Mouse (Mus musculus): ENCODE data around the gene Cxcl10.
"Not testable (repeated sequence)": the region's sequence is repeated elsewhere in the genome, so short reads cannot be mapped to it uniquely, and the experiment has no call there.

Cxcl10 gene

GRCm38 (mm10) chr5:92368392-92368791 lies 19.7 kb upstream of the Cxcl10 start:
- peak; percentile 85 for DNase-seq

- no peak for DNase-seq
These were observed 17.9 kb upstream of the Cxcl10 start for GRCm38 (mm10) chr5:92366565-92366964.

DNA sequence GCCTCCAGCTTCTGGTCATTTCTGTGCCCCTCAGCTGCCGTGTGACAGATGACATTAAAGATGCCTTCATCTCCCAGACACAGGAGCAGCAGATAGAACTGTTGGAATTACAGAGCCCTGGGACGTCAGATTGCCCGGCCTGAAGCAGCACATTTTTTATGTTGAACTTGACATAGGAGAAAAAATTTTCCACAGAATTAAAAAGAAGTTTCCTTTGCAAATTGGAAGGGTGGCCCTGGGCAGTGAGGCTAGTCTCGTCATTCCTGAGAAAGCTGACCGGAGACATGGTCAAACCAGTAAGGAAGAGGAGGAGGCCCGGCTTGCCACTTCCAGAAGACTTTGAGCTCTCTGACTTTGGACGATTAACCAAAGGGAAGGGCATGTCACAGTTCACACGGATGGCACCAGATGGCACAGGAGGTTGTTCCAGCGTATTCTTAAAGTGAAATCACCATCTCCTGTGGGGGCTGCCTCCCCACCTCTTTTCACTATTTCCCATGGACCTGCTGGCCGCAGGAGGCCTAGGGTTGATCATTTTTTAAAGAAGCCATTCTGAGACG lies 16.5 kb upstream of the Cxcl10 start:
- no peak for DNase-seq

GRCm38 (mm10) chr5:92364011-92364410 lies 15.3 kb upstream of the Cxcl10 start:
- no peak for DNase-seq

- no peak for DNase-seq
These were observed 14.5 kb upstream of the Cxcl10 start for GRCm38 (mm10) chr5:92363179-92363578.

DNA sequence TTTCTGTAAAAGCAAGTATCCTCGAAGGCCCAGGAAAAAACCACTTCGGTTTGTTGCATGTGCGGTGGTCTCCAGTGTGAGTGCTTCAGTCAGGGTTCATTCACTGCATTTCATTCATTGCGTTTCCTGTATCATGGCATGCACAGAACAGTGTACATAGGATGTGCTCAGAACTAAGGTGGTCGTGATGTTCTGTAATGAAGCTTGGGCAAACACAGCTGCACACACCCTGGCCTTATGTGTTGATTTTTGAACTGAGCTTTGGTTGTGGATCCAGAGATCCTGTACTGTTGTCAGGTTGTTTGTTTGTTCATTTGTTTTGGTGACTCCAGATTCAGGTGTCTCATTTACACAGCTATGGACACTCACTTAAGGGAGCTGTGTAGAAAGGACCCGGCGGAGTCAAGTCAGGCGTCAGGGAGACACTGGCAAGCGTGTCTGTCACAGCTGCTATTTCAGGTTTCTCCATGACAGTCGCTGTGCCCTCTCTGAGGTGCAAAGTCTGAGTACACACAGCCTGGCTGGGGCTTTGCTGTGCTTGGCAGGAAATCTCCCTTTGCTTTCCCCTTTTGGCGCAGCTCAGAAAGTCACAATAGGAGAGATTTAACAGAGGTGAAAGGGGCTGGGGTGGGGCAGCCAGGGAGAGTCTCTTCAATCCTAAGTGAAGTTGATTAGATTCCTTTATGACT lies 10.2 kb upstream of the Cxcl10 start:
- no peak for DNase-seq

GRCm38 (mm10) chr5:92358033-92358432 lies 9.3 kb upstream of the Cxcl10 start:
- no peak for DNase-seq

DNA sequence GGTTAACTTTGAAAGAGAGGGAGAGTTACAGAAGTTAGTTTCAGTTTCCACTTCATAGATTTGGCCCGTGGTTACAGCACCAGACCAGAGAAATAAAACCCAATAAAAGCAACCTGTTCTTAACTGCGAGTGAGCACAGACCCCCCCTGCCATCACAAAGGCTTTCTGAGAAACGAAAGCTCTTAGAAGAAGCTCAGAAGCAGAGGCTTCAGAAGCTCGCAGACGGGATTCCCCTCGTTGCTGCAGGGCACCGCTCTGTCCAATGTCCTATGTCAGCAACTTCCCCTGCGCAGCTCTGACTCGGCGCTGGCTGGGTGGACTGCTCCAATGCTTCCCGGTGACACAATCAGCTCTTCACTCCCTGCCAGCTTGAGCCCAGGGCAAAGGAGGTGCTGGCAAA lies 4.8 kb upstream of the Cxcl10 start:
- DNase-seq, result no peak

DNA sequence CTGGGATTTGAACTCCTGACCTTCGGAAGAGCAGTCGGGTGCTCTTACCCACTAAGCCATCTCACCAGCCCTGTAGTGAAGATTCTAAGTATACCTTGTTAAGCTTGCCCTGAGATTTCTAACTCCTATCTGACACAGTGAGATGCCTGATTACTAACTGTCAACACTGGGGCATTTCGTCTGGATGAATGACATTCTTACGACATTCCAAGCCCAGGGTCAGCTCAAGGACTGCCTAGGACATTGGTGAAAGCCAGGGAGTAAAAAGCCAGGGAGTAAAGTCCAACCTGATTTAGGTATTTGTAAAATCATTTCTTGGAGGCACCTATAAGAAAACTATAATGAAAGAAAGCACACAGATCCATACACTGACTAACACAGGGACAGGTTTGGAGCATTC lies 4.0 kb upstream of the Cxcl10 start:
- not testable (repeated sequence) for DNase-seq

GRCm38 (mm10) chr5:92349731-92350130 lies 1.0 kb upstream of the Cxcl10 start:
- DNase-seq, result no peak

DNA sequence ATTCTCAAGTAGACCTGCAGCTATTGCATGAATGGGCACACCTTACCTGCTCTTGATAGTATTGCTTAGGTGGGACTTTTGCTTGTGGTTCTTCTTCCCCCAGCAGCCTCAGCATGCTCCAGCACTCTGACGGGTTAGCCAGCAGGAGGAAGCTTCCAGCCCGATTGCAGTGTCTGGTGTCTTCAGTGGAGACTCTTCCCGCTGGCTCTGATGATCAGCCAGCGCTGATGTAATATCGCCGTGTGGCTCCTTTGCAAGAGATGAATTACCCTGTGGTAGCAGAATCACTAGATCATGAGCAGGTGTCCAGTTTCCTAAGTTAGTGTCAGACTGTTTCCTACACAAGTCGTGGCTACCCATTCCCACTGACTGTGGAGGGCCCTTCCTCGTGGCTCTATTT lies 3.7 kb downstream of the Cxcl10 start:
- DNase-seq, result no peak

DNA sequence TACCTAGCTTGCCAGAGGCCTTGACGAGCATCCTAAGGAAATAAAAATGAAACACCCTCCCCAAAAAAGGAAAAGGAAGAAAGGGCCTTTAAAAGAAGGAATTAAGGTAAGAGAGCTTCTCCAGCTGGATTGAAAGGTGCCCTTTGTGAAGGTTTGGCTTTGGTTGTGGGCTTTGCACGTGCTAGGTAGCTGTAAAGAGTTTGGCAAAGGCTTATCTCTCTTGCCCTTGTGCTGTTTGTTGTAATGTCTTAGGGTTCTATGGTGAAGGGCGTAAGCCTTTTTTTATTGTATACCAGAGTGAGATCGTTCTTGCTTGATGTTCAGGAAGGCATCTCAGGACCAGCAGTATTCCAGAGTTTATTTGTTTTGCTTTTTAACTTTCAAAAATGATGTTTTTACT lies 8.1 kb downstream of the Cxcl10 start:
- no peak for DNase-seq

DNA sequence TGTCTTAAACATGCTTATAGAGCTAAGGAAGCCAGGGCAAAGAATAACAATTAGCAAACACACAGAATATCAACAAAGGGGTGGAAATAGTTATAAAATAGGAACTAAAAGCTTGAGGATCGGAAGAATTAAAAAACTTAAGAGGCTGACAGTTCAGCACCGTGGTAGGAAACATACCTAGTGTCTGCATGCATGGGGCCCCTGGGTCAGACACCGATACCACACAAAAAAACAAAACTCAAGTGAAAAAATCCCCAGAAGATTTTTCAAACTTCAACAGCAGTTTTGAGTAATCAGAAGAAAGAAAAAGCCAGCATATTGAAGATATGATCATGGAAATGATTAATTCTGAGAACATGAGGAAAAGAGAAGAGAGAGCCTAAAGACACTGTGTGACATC lies 11.9 kb downstream of the Cxcl10 start:
- DNase-seq, result no peak

DNA sequence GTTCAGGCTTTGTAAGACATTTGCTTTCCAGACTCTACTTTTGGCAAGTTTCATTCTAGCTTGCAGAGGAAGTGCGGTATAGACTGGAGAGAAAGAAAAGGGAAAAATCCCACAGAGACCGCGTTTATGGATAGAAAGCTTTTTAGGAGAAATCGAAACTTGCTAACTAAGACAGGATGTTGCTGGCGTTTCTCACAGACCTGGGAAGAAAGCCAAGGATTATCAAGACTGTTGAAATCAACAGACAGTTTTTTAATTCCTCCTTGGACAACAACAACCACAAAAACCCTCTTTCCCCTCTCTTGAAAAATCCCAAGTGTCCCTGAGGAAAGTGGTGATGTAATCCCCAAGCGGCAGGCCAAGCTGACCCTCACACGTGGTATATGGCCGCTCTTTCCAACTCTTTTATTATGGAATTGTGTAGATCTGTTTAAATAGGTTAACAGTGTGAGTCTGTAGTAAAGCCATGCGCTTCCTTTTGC lies 16.3 kb downstream of the Cxcl10 start:
- DNase-seq, result no peak

DNA sequence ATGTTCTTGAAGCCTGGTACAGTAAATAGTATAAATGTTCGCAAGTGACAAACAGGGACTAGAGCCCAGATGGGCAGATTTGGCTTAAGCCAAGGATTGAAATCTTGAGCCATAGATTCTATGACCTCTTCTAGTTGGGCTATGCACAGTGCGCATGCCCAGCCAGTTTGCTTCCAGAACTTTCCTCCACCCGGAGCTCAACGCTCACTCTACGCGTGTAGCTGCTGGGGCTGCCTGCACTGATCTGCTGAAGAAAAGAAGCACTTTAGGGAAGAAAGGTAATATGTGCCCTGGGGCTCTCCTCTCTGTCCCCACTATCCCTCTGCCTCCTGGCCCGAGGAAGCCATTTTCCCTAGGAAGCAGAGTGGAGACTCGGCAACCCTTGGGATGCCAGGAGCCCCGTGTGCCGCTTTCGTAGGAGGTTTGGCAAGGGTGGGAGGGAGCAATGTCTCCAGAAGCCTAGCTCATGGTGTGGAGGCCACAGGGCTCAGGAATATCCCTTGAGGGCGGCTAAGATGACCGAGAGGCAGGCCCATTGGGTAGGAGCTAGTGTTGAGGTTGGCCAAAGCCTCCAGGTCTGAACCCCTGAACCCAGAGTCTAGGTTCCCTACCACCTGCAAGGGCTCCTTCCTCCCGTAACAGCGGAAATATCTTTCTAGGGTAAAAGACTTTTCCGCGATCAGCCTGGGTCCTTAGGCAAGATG lies 16.9 kb downstream of the Cxcl10 start, which contains the start of gene Art3:
Gene Art3, plus strand, starts transcription at position 193 of the 704 bp plus-strand sequence.
- no peak for DNase-seq

DNA sequence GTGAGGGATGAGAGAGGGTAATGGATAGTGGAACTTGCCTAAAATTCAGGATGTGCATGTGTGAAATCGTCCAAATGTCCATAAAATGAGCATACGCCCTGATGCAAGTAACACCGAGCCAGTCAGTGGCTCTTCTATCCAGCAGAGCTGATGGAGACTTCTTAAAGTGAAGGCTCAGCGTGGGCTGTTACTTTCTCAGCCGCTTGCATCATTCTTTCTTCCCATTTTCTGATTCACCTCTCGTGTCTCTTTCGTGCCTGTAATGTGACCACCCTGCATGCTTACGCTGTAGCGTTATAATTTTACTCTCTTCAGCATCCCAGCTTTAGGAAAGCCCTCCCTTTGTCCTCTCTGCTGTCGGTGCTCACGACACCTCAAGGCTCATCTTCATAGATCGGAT lies 17.6 kb downstream of the Cxcl10 start:
- no peak for DNase-seq

DNA sequence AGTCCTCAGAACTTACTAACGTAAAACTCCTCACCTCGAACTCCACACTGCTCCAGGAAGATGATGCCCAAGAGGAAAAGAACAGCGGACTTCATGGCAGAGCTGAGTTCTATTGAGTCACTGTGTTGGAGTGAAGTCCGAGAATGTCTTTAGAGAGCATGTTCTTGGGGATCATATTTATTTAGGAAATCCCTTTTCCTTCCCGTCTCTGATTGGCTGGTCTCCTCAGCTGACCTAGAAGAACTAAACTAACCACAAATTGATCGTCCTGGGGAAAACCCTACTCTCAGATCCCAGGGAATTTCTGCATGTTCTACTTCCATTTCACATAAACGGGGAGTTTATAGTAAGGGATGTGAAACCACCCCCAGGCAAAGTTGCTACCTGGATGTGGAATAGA lies 20.8 kb downstream of the Cxcl10 start, which contains the start of gene Cxcl9:
Gene Cxcl9, minus strand, starts transcription at position 151 of the 400 bp plus-strand sequence.
- DNase-seq, result no peak

DNA sequence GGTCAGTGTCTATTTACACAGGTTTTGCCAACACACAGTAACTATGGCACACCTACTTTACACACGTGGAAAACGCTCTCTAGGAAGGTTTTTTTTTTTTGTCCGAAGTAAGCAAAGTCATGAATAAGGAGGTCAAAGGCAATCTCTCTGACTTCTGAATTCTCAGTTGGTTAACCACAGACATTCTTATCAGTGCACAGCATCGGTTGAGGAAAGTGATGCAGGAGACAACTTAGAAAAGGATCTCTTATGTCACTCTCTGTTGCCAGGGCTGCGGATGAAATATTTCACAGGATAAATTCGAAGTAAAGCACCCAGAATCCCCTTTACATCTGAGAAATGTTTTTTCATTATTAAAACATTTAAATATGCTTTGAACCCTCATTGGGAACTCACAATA lies 21.3 kb downstream of the Cxcl10 start:
- no peak for DNase-seq

- DNase-seq, result no peak
These were observed 25.4 kb downstream of the Cxcl10 start for GRCm38 (mm10) chr5:92323264-92323663.

DNA sequence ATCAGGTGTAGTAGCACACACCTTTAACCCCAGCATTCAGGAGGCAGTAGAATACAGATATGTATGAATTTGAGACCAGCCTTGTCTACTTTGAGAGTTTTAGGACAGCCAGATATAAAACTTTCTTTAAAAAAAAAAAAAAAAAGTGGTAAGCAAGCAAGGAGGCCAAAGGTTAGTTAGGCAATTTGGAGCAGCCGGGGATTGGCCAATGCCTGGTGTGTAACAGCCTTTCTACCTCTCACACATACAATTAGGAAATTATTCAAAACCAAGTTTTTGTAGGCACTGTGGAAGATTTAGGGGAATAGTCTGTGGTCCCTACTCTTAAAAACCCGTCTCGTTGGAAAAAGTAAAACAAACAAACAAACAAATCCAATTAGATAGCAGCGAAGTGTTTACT lies 26.1 kb downstream of the Cxcl10 start:
- no peak for DNase-seq

- no peak for DNase-seq
These were observed 26.9 kb downstream of the Cxcl10 start for GRCm38 (mm10) chr5:92321631-92322400.

- no peak for DNase-seq
These were observed 30.1 kb downstream of the Cxcl10 start for GRCm38 (mm10) chr5:92318596-92318995.

DNA sequence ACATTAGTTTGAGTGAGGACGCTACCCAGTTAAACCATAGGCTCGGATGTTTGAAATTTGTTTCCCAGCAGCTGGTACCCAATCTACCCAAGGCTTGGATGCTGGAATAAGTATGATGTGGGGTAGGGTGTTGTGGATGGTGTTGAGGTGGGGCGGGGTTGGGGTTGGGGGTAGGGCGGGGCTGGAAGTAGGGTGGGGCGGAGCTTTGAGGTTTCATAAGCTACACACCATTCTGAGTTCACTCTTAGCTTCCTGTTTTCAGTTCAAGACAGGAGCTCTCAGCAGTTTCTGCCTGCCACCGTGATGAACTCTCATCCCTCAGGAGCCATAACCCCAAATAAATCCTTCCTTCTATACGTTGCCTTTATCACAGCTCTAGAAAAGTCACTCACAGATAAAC lies 30.6 kb downstream of the Cxcl10 start:
- DNase-seq, result no peak
